Mouse (Mus musculus): ENCODE measurements at regions not wholly inside any gene's neighbourhood (a gene's known extent, or its start where the extent isn't known, plus 50 kb on each side); places are given as distances from the start of the nearest gene placed in this dataset.

GRCm38 (mm10) chr15:90422122-90422614 is 198.1 kb downstream of the Alg10b start:
- no peak for TF ChIP-seq CTCF (IDR thresholded peaks at IDR 0.05; ENCODE audit: low read depth)
- no peak for TF ChIP-seq EP300 (IDR thresholded peaks at IDR 0.05; ENCODE audit: low read depth)
